Mouse (Mus musculus): ENCODE measurements around the gene Hivep3.

GRCm38 (mm10) chr4:119726074-119726473, 7.5 kb upstream of the Hivep3 start:
- no peak for TF ChIP-seq CTCF (IDR thresholded peaks at IDR 0.05; ENCODE audit: low read depth)
- TF ChIP-seq EP300 (optimal IDR thresholded peaks at IDR 0.05), result no peak
